In genomic region chr3:122088054-122088681, GRCm38 (mm10) we compare ENCODE assay signal across 8 mouse cellular contexts. TPM values are rescaled to one million over a fixed set of nuclear protein-coding genes. Genes with fewer than 3 reads are reported as not detected.
DNase-seq lines count a peak whose midpoint lies in the region; ATAC-seq and TF ChIP-seq lines count a peak whose summit lies in the region.

No protein-coding gene starts in this region.

- WGBS in liver, embryonic 14.5 days (ENCODE audit: insufficient replicate concordance), result 50% methylated on average over 11 of the region's 11 CpGs
- 84% methylated on average over 11 of the region's 11 CpGs for WGBS in hindbrain, embryonic 10.5 days

- no peaks in the 10 kb centered on the region for H3K9me3 ChIP-seq in liver, embryonic 14.5 days (ENCODE audit: control insufficient read depth, low read length)
- H3K9me3 ChIP-seq in hindbrain, embryonic 10.5 days, result no peaks in the 10 kb centered on the region

- no peaks in the 10 kb centered on the region for H3K27me3 ChIP-seq in liver, embryonic 14.5 days (ENCODE audit: control insufficient read depth, insufficient read depth, low read length)
- peaks cover 50% of the 10 kb centered on the region for H3K27me3 ChIP-seq in hindbrain, embryonic 10.5 days (ENCODE audit: insufficient read depth, poor library complexity, severe bottlenecking)

- no peak overlapping the region for H3K4me2 ChIP-seq in liver, embryonic 14.5 days (ENCODE audit: low read depth)

- H3K9ac ChIP-seq in liver, embryonic 14.5 days (replicated peaks), result no peak overlapping the region

- peak; percentile 40; the same call in 1 of the 2 replicates for TF ChIP-seq EP300 in liver, embryonic 14.5 days (IDR thresholded peaks at IDR 0.05; ENCODE audit: low read depth)

- peaks cover 0 to 21% of the 10 kb centered on the region in 2 experiments for H3K4me1 ChIP-seq in liver, embryonic 14.5 days (replicated peaks; ENCODE audit: control insufficient read depth in 2 of 2, insufficient read depth in 2 of 2, low read length in 1 of 2)
- H3K4me1 ChIP-seq in hindbrain, embryonic 10.5 days (replicated peaks), result peaks cover 20% of the 10 kb centered on the region

- ATAC-seq in liver, embryonic 14.5 days (ENCODE audit: insufficient read depth), result peak; percentile 75

- no peak overlapping the region for H3K4me3 ChIP-seq in liver, embryonic 14.5 days (ENCODE audit: insufficient read depth in 1 of 2, low read depth in 2 of 2, low read length in 2 of 2)
- no peak overlapping the region for H3K4me3 ChIP-seq in hindbrain, embryonic 10.5 days

- no peak for TF ChIP-seq CTCF in liver, embryonic 14.5 days (IDR thresholded peaks at IDR 0.05; ENCODE audit: low read depth)

- H3K27ac ChIP-seq in liver, embryonic 14.5 days, result no peak overlapping the region
- no peak overlapping the region for H3K27ac ChIP-seq in hindbrain, embryonic 10.5 days

- H3K36me3 ChIP-seq in liver, embryonic 14.5 days (replicated peaks; ENCODE audit: control insufficient read depth, insufficient read depth, low read depth), result no peaks in the 10 kb centered on the region
- H3K36me3 ChIP-seq in hindbrain, embryonic 10.5 days, result no peaks in the 10 kb centered on the region

- peak; percentile 59 for DNase-seq in urinary bladder, postnatal 14 days (ENCODE audit: low spot score)
- DNase-seq in urinary bladder, postnatal 10 days (ENCODE audit: low spot score), result no peak
- DNase-seq in heart, adult 9 months (ENCODE audit: low spot score in 2 of 2), result peak; percentile 62 to 68
- no peak for DNase-seq in liver, embryonic 14.5 days (ENCODE audit: low read depth in 3 of 3, low spot score in 3 of 3)
- DNase-seq in T-cell, adult 2 months (ENCODE audit: low spot score), result no peak
- DNase-seq in ovary, postnatal 36 days (ENCODE audit: low spot score), result no peak
- DNase-seq in hindbrain, embryonic 10.5 days (ENCODE audit: low spot score), result no peak
- DNase-seq in frontal cortex, postnatal 25 days (ENCODE audit: low spot score in 2 of 2), result no peak

RNA-seq across cellular contexts. Expression of gene Abca4, which starts 43.9 kb away (rescaled TPM):
- 0.35 TPM in 2 replicates for polyA plus RNA-seq in liver, embryonic 14.5 days (2012; rRNA removed)
- 0.53 and 0.69 TPM in 2 replicates for polyA plus RNA-seq in liver, embryonic 14.5 days (2014; fragmentation: Nextera tagmentation; extraction: Ambion mirVana)
- polyA plus RNA-seq in hindbrain, embryonic 10.5 days (2016; fragmentation: Nextera tagmentation; extraction: Ambion mirVana), result 2.1 and 2.3 TPM in 2 replicates

Comparison
In these comparisons a context has a peak if more than half of its experiments do, and no peak if none do; other contexts are left out.
1. DNase-seq: peak in urinary bladder, postnatal 14 days (single experiment) and heart, adult 9 months (2 of 2); none in urinary bladder, postnatal 10 days (single experiment), liver, embryonic 14.5 days (0 of 3), T-cell, adult 2 months (single experiment), ovary, postnatal 36 days (single experiment), hindbrain, embryonic 10.5 days (single experiment) and frontal cortex, postnatal 25 days (0 of 2).